ENCODE assay signal across 8 mouse cellular contexts in the genomic region with DNA sequence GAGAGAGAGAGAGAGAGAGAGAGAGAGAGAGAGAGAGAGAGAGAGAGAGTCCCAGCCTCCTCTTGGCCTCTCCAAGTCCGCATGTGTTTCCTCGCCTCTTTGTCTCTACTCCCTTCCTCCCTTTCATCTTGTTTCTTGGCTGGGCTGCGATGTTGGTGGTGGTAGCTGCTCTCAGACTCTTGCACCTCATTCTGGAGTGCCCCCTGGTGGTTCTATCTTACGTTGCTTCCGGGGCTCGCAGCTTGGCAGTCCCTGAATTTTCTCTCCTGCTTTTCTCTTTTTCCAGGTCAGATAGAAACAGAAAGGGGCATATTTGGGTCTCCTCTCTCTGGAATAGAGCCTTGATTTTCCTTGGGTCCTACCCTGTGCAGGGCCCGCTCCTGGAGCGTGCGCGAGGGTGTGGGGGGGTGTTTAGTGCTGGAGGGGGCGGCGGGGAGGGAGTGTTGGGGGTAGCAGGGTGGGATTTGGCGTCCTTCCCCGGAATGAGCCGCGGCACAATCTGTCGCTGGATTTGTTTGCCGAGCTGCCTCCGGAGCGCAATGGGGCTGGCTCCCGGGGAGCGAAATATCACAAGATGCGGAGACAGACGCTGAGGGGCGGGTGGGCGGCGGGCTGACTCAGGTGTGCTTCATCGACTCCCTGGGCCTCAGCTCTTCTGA. TPM values are rescaled to one million over a fixed set of nuclear protein-coding genes. Genes with fewer than 3 reads are reported as not detected.
DNase-seq lines count a peak whose midpoint lies in the region; ATAC-seq and TF ChIP-seq lines count a peak whose summit lies in the region.

No protein-coding gene starts in this region.

- no peaks in the 10 kb centered on the region for H3K9me3 ChIP-seq in intestine, postnatal 0 days (ENCODE audit: control insufficient read depth)
- no peaks in the 10 kb centered on the region for H3K9me3 ChIP-seq in limb, embryonic 14.5 days (ENCODE audit: control insufficient read depth, low read length)
- no peaks in the 10 kb centered on the region for H3K9me3 ChIP-seq in midbrain, embryonic 14.5 days (ENCODE audit: control insufficient read depth, low read length)

- H3K4me2 ChIP-seq in intestine, postnatal 0 days (replicated peaks; ENCODE audit: low read depth): peak overlapping the region; percentile 87
- peak overlapping the region; percentile 39 for H3K4me2 ChIP-seq in limb, embryonic 14.5 days (replicated peaks; ENCODE audit: low read depth, low read length, severe bottlenecking)
- peak overlapping the region; percentile 96 for H3K4me2 ChIP-seq in midbrain, embryonic 14.5 days (ENCODE audit: low read length)

- TF ChIP-seq CTCF in intestine, postnatal 0 days (IDR thresholded peaks at IDR 0.05; ENCODE audit: low read depth): peak; percentile 73

- 0 out of 2 replicates have a peak, but pooled peaks have one; percentile 14 for ATAC-seq in intestine, postnatal 0 days
- ATAC-seq in limb, embryonic 14.5 days (ENCODE audit: low FRiP score, low read depth): no peak
- ATAC-seq in midbrain, embryonic 14.5 days (ENCODE audit: low FRiP score, low TSS enrichment): no peak

- no peaks in the 10 kb centered on the region for H3K36me3 ChIP-seq in intestine, postnatal 0 days (ENCODE audit: control insufficient read depth, insufficient read depth)
- no peaks in the 10 kb centered on the region for H3K36me3 ChIP-seq in limb, embryonic 14.5 days (ENCODE audit: control insufficient read depth, insufficient read depth, low read length)
- no peaks in the 10 kb centered on the region for H3K36me3 ChIP-seq in midbrain, embryonic 14.5 days (ENCODE audit: control insufficient read depth, insufficient read depth, low read length)

- 0 out of 2 replicates have a peak overlapping the region, but pooled peaks have one; percentile 26 for H3K9ac ChIP-seq in intestine, postnatal 0 days (ENCODE audit: low read depth, low read length)
- H3K9ac ChIP-seq in limb, embryonic 14.5 days (ENCODE audit: low read depth, low read length, severe bottlenecking): no peak overlapping the region
- 0 out of 2 replicates have a peak overlapping the region, but pooled peaks have one; percentile 13 for H3K9ac ChIP-seq in midbrain, embryonic 14.5 days (replicated peaks; ENCODE audit: low read length)

- no peak overlapping the region for H3K27ac ChIP-seq in intestine, postnatal 0 days (ENCODE audit: low read depth, low read length)
- no peak overlapping the region for H3K27ac ChIP-seq in limb, embryonic 14.5 days (replicated peaks; ENCODE audit: low read depth, low read length)
- H3K27ac ChIP-seq in midbrain, embryonic 14.5 days (replicated peaks; ENCODE audit: low read depth, low read length): 0 out of 2 replicates have a peak overlapping the region, but pooled peaks have one; percentile 14

- H3K27me3 ChIP-seq in intestine, postnatal 0 days (replicated peaks; ENCODE audit: control insufficient read depth, insufficient read depth, low read length): peaks cover 50% of the 10 kb centered on the region
- peaks cover 60% of the 10 kb centered on the region for H3K27me3 ChIP-seq in limb, embryonic 14.5 days (ENCODE audit: control insufficient read depth, insufficient read depth, low read length)
- H3K27me3 ChIP-seq in midbrain, embryonic 14.5 days (ENCODE audit: control insufficient read depth, insufficient read depth, low read length): peaks cover 45% of the 10 kb centered on the region

- 3% methylated on average over 28 of the region's 28 CpGs for WGBS in intestine, postnatal 0 days
- 1% methylated on average over 26 of the region's 28 CpGs for WGBS in limb, embryonic 14.5 days
- WGBS in midbrain, embryonic 14.5 days: 2% methylated on average over 28 of the region's 28 CpGs

- H3K4me3 ChIP-seq in intestine, postnatal 0 days (ENCODE audit: low read depth, low read length): peak overlapping the region; percentile 26
- H3K4me3 ChIP-seq in limb, embryonic 14.5 days (replicated peaks; ENCODE audit: low read length): peak overlapping the region; percentile 22
- H3K4me3 ChIP-seq in midbrain, embryonic 14.5 days (replicated peaks; ENCODE audit: low read depth, low read length): peak overlapping the region; percentile 24

- peak; percentile 89 to 90 for DNase-seq in cerebellum, postnatal 10 days
- no peak for DNase-seq in cerebellum, adult 9-11 months
- DNase-seq in embryo, embryonic 10 days (ENCODE audit: low spot score): peak; percentile 83
- peak; percentile 89 to 91 for DNase-seq in heart, adult 18-20 months
- DNase-seq in limb, embryonic 14.5 days (ENCODE audit: low spot score): peak; percentile 55
- DNase-seq in midbrain, embryonic 14.5 days: peak; percentile 82
- peak; percentile 45 to 73 for DNase-seq in spleen, adult 18-20 months

- H3K4me1 ChIP-seq in intestine, postnatal 0 days (replicated peaks; ENCODE audit: control insufficient read depth, insufficient read depth, low read length): peaks cover 11% of the 10 kb centered on the region; the same call in 1 of the 2 replicates
- H3K4me1 ChIP-seq in limb, embryonic 14.5 days (ENCODE audit: control insufficient read depth, insufficient read depth, low read length): peaks cover 9% of the 10 kb centered on the region
- peaks cover 13% of the 10 kb centered on the region; the same call in 1 of the 2 replicates for H3K4me1 ChIP-seq in midbrain, embryonic 14.5 days (ENCODE audit: control insufficient read depth, insufficient read depth, low read length)

- TF ChIP-seq POLR2A in limb, embryonic 14.5 days (IDR thresholded peaks at IDR 0.05; ENCODE audit: borderline replicate concordance, extremely low read depth, insufficient read depth, insufficient read length): no peak

RNA-seq across cellular contexts. Expression of gene Rtn4rl2, which starts 2.3 kb away (rescaled TPM):
- total RNA-seq in heart, adult 18-20 months (2021): 1 to 10 TPM; 3.0 to 3.5 TPM
- polyA plus RNA-seq in intestine, postnatal 0 days (2015; fragmentation: Nextera tagmentation; extraction: Ambion mirVana): 0.98 and 1.0 TPM in 2 replicates
- 4.5 and 6.5 TPM in 2 replicates for polyA plus RNA-seq in limb, embryonic 14.5 days (2012; rRNA removed)
- polyA plus RNA-seq in limb, embryonic 14.5 days (2014; fragmentation: Nextera tagmentation; extraction: Ambion mirVana): 1.5 and 1.9 TPM in 2 replicates
- 4.5 and 5.6 TPM in 2 replicates for polyA plus RNA-seq in midbrain, embryonic 14.5 days (2014; fragmentation: Nextera tagmentation; extraction: Ambion mirVana)

RNA-seq across cellular contexts. Expression of gene Slc43a3, which starts 47.6 kb away (rescaled TPM):
- total RNA-seq in heart, adult 18-20 months (2021): 10 to 100 TPM; 65.4 to 72.8 TPM
- polyA plus RNA-seq in intestine, postnatal 0 days (2015; fragmentation: Nextera tagmentation; extraction: Ambion mirVana): 42.5 and 48.0 TPM in 2 replicates
- 73.2 and 85.5 TPM in 2 replicates for polyA plus RNA-seq in limb, embryonic 14.5 days (2012; rRNA removed)
- polyA plus RNA-seq in limb, embryonic 14.5 days (2014; fragmentation: Nextera tagmentation; extraction: Ambion mirVana): 32.1 and 34.9 TPM in 2 replicates
- 1.7 and 4.2 TPM in 2 replicates for polyA plus RNA-seq in midbrain, embryonic 14.5 days (2014; fragmentation: Nextera tagmentation; extraction: Ambion mirVana)

RNA-seq across cellular contexts. Expression of gene Slc43a1, which starts 50.1 kb away (rescaled TPM):
- 1 to 10 TPM; 2.6 to 3.3 TPM for total RNA-seq in heart, adult 18-20 months (2021)
- 3.6 and 4.1 TPM in 2 replicates for polyA plus RNA-seq in intestine, postnatal 0 days (2015; fragmentation: Nextera tagmentation; extraction: Ambion mirVana)
- polyA plus RNA-seq in limb, embryonic 14.5 days (2012; rRNA removed): 25.8 and 35.9 TPM in 2 replicates
- 15.5 and 18.5 TPM in 2 replicates for polyA plus RNA-seq in limb, embryonic 14.5 days (2014; fragmentation: Nextera tagmentation; extraction: Ambion mirVana)
- 0.90 and 2.4 TPM in 2 replicates for polyA plus RNA-seq in midbrain, embryonic 14.5 days (2014; fragmentation: Nextera tagmentation; extraction: Ambion mirVana)

Comparison
In these comparisons a context has a peak if more than half of its experiments do, and no peak if none do; other contexts are left out.
1. H3K4me2 ChIP-seq: peak in every context shown above with its lines; median percentile 96 in midbrain, embryonic 14.5 days; 87 in intestine, postnatal 0 days; 39 in limb, embryonic 14.5 days.